Mouse (Mus musculus) cerebellum, adult 11 months (tissue): ENCODE data around the gene Plp2.

ENCODE experiments used
- DNase-seq: peaks from one replicate; pipeline ENCODE4 v3.0.0; 2022

Gene Plp2

GRCm38 (mm10) chrX:7661086-7661485 lies 10.1 kb downstream of the Plp2 start:
- DNase-seq: no peak

DNA sequence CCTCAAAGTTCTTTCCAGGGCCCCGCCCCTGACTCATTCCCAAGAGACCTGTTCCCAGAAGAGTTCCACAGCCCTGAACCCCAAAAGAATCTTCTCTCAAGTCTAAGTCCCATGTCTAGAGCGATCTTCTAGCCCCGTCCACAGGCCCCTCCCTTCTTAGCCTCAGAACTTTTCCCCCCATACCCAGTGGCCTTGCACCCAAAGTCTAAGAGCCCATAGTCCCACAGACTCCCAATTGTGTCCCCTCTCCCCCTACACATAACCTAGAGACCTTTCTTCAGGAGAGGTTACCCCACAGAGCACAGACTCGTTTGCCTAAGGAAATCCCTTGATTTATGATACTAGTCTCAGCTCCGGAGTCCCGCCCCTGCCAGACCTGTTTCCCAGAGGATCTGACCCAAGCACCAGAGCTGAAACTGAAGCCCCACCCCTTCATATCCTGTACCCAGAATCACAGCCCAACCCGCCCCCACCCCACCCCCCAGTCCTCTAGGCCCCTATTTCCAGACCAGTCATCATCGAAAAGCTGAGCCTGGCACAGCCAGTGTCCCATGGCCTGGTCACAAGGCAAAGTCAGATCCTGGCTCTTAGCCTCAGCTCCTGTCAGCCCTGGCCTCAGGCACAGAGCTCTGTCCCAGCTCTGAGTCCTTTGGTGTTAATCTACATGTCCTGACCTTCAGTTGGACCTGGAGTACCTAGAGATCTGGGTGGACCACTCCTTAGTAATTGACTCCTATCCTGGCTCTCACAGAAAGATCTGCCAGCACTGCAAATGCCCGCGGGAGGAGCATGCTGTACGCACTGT lies 12.2 kb downstream of the Plp2 start:
- no peak for DNase-seq

DNA sequence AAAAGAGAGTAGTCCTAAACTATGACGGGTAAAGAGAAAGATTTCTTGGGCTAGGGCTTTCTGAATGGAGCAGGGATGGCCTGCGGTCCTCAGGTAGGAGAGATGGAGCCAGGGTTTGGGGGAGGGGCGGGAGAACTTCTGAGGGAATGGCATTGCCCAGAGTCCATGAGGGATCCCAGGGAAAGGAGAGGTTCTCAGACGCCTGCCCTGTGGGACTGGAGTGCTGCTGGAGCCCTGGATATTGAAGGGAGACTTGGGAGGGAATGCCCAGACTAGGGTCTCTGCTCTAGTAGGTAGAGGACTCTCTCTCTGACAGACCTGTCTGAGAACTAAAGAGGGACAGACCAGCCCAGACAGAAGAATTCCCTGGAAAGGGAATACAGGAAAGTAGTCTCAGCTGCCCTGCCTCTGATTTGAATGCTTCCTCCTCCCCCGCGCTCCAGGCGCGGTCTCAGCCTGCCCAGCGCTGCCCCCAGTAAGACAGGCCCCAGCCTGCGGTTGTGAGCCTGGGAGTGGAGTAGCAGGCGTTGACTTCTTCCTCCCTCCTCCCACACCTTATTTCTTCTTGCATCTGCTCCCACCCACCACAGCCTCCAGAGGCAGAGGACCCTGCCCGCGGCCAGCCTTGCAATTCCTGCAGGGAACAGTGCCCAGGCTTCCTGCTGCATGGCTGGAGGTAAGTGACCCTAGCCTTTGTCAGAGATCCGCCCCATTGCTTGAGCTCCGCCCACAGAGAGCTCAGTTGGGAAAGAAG lies 13.0 kb downstream of the Plp2 start:
- DNase-seq: no peak

- DNase-seq: no peak
These were observed 14.0 kb downstream of the Plp2 start, which contains the start of gene Prickle3 for GRCm38 (mm10) chrX:7657221-7657639. Gene Prickle3 (plus strand): TSS chrX:7657260.

- DNase-seq: peak; percentile 39
These were observed 22.4 kb downstream of the Plp2 start for GRCm38 (mm10) chrX:7648671-7649304.

- peak; percentile 73 for DNase-seq
These were observed 25.8 kb downstream of the Plp2 start for GRCm38 (mm10) chrX:7645349-7645748.

GRCm38 (mm10) chrX:7640785-7641184 lies 30.4 kb downstream of the Plp2 start:
- DNase-seq: no peak

DNA sequence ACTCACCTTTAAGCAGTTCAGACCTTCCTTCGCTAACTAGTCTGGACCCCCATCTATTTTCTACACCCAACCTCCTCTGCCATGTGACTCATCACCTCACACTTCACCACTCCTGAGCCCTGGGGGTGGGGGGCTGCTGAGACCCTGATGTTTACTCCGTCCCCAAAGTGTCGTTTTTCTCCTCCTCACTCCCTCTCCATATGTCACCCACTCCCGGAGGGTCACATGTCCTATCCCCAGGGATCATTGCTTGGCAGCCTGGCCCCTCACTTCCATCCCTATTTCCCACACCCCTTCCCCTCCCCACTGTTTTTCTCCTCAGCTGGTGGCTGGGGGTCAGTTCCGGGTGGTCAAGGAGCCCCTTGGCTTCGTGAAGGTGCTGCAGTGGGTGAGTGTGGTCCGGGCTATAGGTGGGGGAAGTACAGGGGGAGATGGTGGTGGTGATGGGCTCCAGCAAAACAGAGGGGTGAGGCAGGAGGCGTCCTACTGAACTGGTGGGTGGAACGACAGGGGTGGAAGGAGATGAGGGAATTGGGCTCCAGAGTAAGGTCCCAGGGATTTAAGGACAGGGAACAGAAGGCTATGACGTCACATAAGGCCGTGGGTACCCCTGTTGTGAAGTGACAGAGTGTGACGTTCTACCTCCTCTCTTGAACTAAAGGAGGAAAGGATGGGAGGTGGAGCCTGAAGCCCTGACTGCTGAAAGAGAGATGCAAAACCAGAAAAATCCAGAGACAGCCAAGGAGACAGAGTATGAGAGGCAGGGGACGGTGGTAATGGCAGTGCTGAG lies 31.5 kb downstream of the Plp2 start:
- DNase-seq: no peak

- peak; percentile 92 for DNase-seq
These were observed 32.6 kb downstream of the Plp2 start, which contains the start of gene Syp for GRCm38 (mm10) chrX:7638401-7639091. Gene Syp (plus strand): TSS chrX:7638471.

DNA sequence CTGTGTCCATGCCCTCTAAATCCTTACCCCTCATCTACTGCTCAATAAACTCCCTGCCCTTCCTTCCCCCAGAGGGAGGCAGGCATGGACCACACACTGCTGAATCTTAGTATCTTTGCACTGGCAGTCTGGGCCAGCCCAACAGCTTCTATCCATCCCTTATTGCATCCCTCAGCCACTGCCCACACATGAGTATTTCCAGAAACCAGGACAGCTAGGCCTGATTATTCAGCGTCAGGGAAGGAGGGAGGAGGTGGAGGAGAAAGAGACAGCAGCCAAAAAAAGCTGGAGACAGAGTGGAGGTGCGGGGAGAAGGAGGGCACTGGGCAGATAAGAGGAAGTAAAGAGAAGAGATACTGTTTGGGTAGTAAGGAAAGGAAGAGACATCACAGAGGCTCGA lies 36.1 kb downstream of the Plp2 start:
- no peak for DNase-seq

DNA sequence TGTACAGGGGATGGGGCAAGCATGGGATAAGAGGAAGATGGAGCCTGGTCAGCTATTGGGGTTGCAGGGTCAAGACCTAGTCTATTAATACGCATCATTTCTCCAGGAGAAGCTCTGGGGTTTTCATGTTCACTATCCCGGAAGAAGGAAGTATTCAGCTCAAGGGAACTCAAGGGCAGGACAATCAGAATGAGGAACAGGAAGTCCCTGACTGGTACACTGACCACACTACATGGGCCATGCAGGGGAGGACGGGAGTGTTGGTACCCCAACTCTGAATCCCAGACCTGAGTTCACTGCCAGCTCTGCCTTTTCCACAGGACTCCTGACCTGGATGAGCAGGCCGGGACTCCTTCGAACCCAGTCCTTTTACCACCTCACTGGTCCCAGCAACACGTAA lies 38.6 kb downstream of the Plp2 start:
- no peak for DNase-seq
